Mouse (Mus musculus) lung, postnatal 25 days (tissue): ENCODE results near the gene Hist1h2ae.
"Not testable (repeated sequence)": the region's sequence is repeated elsewhere in the genome, so short reads cannot be mapped to it uniquely, and the experiment has no call there.

Experiments
- DNase-seq: peaks from one replicate; pipeline ENCODE4 v3.0.0; 2022; ENCODE audit warnings: low spot score

Hist1h2ae gene

GRCm38 (mm10) chr13:23583387-23584068 lies 12.5 kb upstream of the Hist1h2ae start:
- no peak for DNase-seq

GRCm38 (mm10) chr13:23582219-23583056 lies 11.4 kb upstream of the Hist1h2ae start:
- DNase-seq: no peak

GRCm38 (mm10) chr13:23581408-23582218 lies 10.6 kb upstream of the Hist1h2ae start, which contains the start of gene Hist1h4d:
TSS of gene Hist1h4d (plus strand) at chr13:23581598.
- DNase-seq: peak; percentile 99

- DNase-seq: no peak
Observed at GRCm38 (mm10) chr13:23577835-23578234, 6.8 kb upstream of the Hist1h2ae start.

- DNase-seq: no peak
Observed at GRCm38 (mm10) chr13:23576906-23577639, 6.1 kb upstream of the Hist1h2ae start.

GRCm38 (mm10) chr13:23576351-23576881 lies 5.4 kb upstream of the Hist1h2ae start:
- no peak for DNase-seq

GRCm38 (mm10) chr13:23575864-23576313 lies 4.9 kb upstream of the Hist1h2ae start:
- not testable (repeated sequence) for DNase-seq

GRCm38 (mm10) chr13:23575271-23575851 lies 4.3 kb upstream of the Hist1h2ae start, which contains the start of gene Hist1h3d:
TSS of gene Hist1h3d (plus strand) at chr13:23575763.
- peak; percentile 78 for DNase-seq

GRCm38 (mm10) chr13:23574546-23575170 lies 3.6 kb upstream of the Hist1h2ae start:
- not testable (repeated sequence) for DNase-seq

- DNase-seq: peak; percentile 96
Observed at GRCm38 (mm10) chr13:23573898-23574524, 3.0 kb upstream of the Hist1h2ae start, which contains the start of the genes Hist1h2bf and Hist1h2ad. TSS of gene Hist1h2bf (minus strand) at chr13:23574196. TSS of gene Hist1h2ad (plus strand) at chr13:23574381.

GRCm38 (mm10) chr13:23573034-23573897 lies 2.2 kb upstream of the Hist1h2ae start:
- not testable (repeated sequence) for DNase-seq

- no peak for DNase-seq
Observed at GRCm38 (mm10) chr13:23572218-23573033, 1.4 kb upstream of the Hist1h2ae start.

GRCm38 (mm10) chr13:23571504-23572217 lies 641 bp upstream of the Hist1h2ae start:
- not testable (repeated sequence) for DNase-seq

- not testable (repeated sequence) for DNase-seq
Observed at GRCm38 (mm10) chr13:23570261-23571021, 579 bp downstream of the Hist1h2ae start.

- DNase-seq: no peak
Observed at GRCm38 (mm10) chr13:23564482-23564881, 6.5 kb downstream of the Hist1h2ae start.
